Mouse (Mus musculus) heart, adult 2 months (tissue): ENCODE results near the gene Speer4d.
"Not testable (repeated sequence)": the region's sequence is repeated elsewhere in the genome, so short reads cannot be mapped to it uniquely, and the experiment has no call there.

Source experiments
- CTCF ChIP-seq: fragments of 200-600 bp; IDR thresholded peaks from 2 replicates; pipeline ENCODE4 v1.8.1; 2022; ENCODE audit warnings: antibody characterized with exemption, mild to moderate bottlenecking, moderate library complexity
- POLR2A ChIP-seq: fragments of 200-500 bp; IDR thresholded peaks from 2 replicates; pipeline ENCODE4 v1.6.1; 2011; ENCODE audit warnings: mild to moderate bottlenecking, low read depth, low read length, control low read depth; ENCODE audit not compliant: insufficient read depth

GRCm38 (mm10) chr5:15586351-15586750 is 32.5 kb upstream of the Speer4d start:
- peak; percentile 46 for TF ChIP-seq CTCF
- not testable (repeated sequence) for TF ChIP-seq POLR2A
